Mouse (Mus musculus) neural tube, embryonic 11.5 days (tissue): ENCODE measurements at regions not wholly inside any gene's neighbourhood (a gene's known extent, or its start where the extent isn't known, plus 50 kb on each side); places are given as distances from the start of the nearest gene placed in this dataset.

ENCODE experiments used
- ATAC-seq: fragments of 200-750 bp; cut with Nextera tagmentation; 2 replicates; pipeline ENCODE4 v1.8.0; 2017; ENCODE audit warnings: moderate number of reproducible peaks, mild to moderate bottlenecking, moderate TSS enrichment, moderate library complexity; ENCODE audit not compliant: insufficient read depth, low FRiP score, low TSS enrichment
- DNase-seq: peaks from one replicate; pipeline ENCODE4 v3.0.0-alpha.2; 2015; ENCODE audit warnings: low spot score
- H3K27ac ChIP-seq: fragments of 300-500 bp; sonication (generic); 2 replicates; pipeline ENCODE4 v1.5.1; 2014; ENCODE audit warnings: low read depth, mild to moderate bottlenecking, low read length
- H3K27me3 ChIP-seq: fragments of 300-500 bp; sonication (generic); 2 replicates; pipeline ENCODE4 v1.6.1; 2014; ENCODE audit warnings: mild to moderate bottlenecking, low read length, mixed read lengths; ENCODE audit not compliant: control insufficient read depth, insufficient read depth
- H3K36me3 ChIP-seq: fragments of 300-500 bp; sonication (generic); 2 replicates; pipeline ENCODE4 v1.6.1; 2014; ENCODE audit warnings: mild to moderate bottlenecking, low read length, moderate library complexity, mixed read lengths; ENCODE audit not compliant: control insufficient read depth, insufficient read depth
- H3K4me1 ChIP-seq: fragments of 300-500 bp; sonication (generic); 2 replicates; pipeline ENCODE4 v1.6.1; 2014; ENCODE audit warnings: low read length, mixed read lengths; ENCODE audit not compliant: control insufficient read depth, insufficient read depth
- H3K4me2 ChIP-seq: fragments of 300-500 bp; sonication (generic); 2 replicates; pipeline ENCODE4 v1.6.1; 2014; ENCODE audit warnings: low read depth, mild to moderate bottlenecking, moderate library complexity
- H3K4me3 ChIP-seq: fragments of 300-500 bp; sonication (generic); 2 replicates; pipeline ENCODE4 v1.5.1; 2014; ENCODE audit warnings: low read depth, low read length
- H3K9ac ChIP-seq: fragments of 300-500 bp; sonication (generic); 2 replicates; pipeline ENCODE4 v1.6.1; 2014; ENCODE audit warnings: mild to moderate bottlenecking, low read length
- H3K9me3 ChIP-seq: fragments of 300-500 bp; sonication (generic); 2 replicates; pipeline ENCODE4 v1.6.1; 2016; ENCODE audit warnings: low read length; ENCODE audit not compliant: control insufficient read depth
- WGBS: fragments of 180-500 bp; shearing (Covaris S2); extraction: QIAGEN DNeasy Blood & Tissue Kit; methylation state at CpG from one replicate; pipeline ENCODE4 v1.1.7; 2014; 5-methylcytosine and 5-hydroxymethylcytosine counted together

GRCm38 (mm10) chr9:115403354-115403968, 93.2 kb upstream of the Stt3b start:
- H3K36me3 ChIP-seq = no peaks in the 10 kb centered on the region
- no peak overlapping the region for H3K4me2 ChIP-seq
- WGBS = 87% methylated on average over 7 of the region's 7 CpGs
- no peak overlapping the region for H3K4me3 ChIP-seq
- ATAC-seq (no peak), DNase-seq (no peak)
- H3K27me3 ChIP-seq = no peaks in the 10 kb centered on the region
- no peaks in the 10 kb centered on the region for H3K9me3 ChIP-seq
- no peak overlapping the region for H3K27ac ChIP-seq
- no peaks in the 10 kb centered on the region for H3K4me1 ChIP-seq
- H3K9ac ChIP-seq = no peak overlapping the region

DNA sequence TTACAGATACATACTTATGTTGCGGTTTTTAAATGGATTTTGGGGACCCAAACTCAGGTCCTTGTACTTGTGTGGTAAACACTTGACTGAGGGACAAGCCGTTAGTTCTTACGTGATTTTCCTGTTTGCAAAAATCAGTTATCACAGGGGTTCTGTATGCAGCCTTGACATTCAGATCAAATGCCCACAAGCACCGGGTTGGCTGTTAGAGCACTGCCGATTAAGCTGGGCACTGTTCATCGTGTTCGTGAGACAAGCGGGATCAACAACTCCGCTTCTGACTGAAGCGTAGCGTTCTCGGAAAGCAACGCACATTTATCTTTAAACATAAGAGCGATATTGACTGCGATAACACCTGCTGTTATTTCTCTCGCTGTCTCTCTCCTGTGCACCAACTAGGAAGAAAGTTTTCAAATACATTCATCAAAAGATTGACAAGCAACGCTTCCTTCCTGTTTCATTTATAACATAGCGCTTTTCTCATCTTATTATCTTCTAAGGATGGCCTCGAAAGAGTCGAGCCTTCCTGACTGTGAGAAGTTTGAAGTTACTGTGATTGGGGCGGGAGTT, 97.8 kb upstream of the Stt3b start:
- no peak for DNase-seq
- 94% methylated on average over 21 of the region's 21 CpGs for WGBS

GRCm38 (mm10) chr9:115408886-115409285, 98.7 kb upstream of the Stt3b start:
- Histone ChIP-seq H3K27me3 (no peaks in the 10 kb centered on the region), H3K4me1 (no peaks in the 10 kb centered on the region; the same call in 1 of the 2 replicates), H3K9me3 (no peaks in the 10 kb centered on the region), H3K36me3 (no peaks in the 10 kb centered on the region), H3K4me2 (no peak overlapping the region), H3K4me3 (no peak overlapping the region), H3K9ac (no peak overlapping the region), H3K27ac (no peak overlapping the region)
- DNase-seq (no peak), ATAC-seq (no peak)
- 89% methylated on average over 6 of the region's 6 CpGs for WGBS

More for the DNA sequence above, 97.8 kb upstream of the Stt3b start:
- no peak for ATAC-seq
- Histone ChIP-seq H3K27ac (no peak overlapping the region), H3K9me3 (no peaks in the 10 kb centered on the region), H3K4me3 (no peak overlapping the region), H3K27me3 (no peaks in the 10 kb centered on the region), H3K36me3 (no peaks in the 10 kb centered on the region), H3K9ac (no peak overlapping the region), H3K4me1 (no peaks in the 10 kb centered on the region; the same call in 1 of the 2 replicates), H3K4me2 (no peak overlapping the region)

- 94% methylated on average over 4 of the region's 4 CpGs for WGBS
- H3K4me3 ChIP-seq = no peak overlapping the region
- H3K9me3 ChIP-seq = no peaks in the 10 kb centered on the region
- DNase-seq = no peak
- no peak overlapping the region for H3K27ac ChIP-seq
- H3K4me1 ChIP-seq = no peaks in the 10 kb centered on the region; the same call in 1 of the 2 replicates
- H3K27me3 ChIP-seq = no peaks in the 10 kb centered on the region
- no peaks in the 10 kb centered on the region for H3K36me3 ChIP-seq
- no peak overlapping the region for H3K9ac ChIP-seq
- H3K4me2 ChIP-seq = no peak overlapping the region
- no peak for ATAC-seq
Measured at GRCm38 (mm10) chr9:115414190-115414589, 104.0 kb upstream of the Stt3b start.

DNA sequence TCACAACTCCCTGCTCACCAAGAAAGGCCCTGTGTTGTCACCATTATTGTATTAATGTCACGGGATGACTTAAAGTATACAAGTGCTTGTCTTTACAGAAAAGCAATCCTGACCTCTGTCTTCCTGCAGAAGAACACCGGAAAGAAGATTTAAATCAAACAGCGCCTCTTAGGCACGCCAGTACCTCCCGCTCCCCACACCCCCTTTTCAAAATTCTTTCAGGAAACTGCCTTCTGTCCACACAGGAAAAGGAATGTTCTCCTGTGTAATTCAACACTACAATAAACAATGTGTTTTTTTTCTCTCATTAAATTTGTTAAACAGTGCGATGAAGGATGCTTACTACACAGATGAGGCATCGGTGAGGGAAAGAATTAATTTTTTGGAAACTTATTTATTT, 112.6 kb upstream of the Stt3b start:
- no peak for DNase-seq
- Histone ChIP-seq H3K27me3 (no peaks in the 10 kb centered on the region), H3K4me2 (no peak overlapping the region), H3K27ac (no peak overlapping the region), H3K4me3 (no peak overlapping the region), H3K9me3 (peaks cover 4% of the 10 kb centered on the region; the same call in 1 of the 2 replicates), H3K36me3 (no peaks in the 10 kb centered on the region), H3K4me1 (no peaks in the 10 kb centered on the region), H3K9ac (no peak overlapping the region)
- ATAC-seq = no peak
- 76% methylated on average over 7 of the region's 7 CpGs for WGBS

- no peak overlapping the region for H3K4me2 ChIP-seq
- no peaks in the 10 kb centered on the region for H3K27me3 ChIP-seq
- H3K9ac ChIP-seq = no peak overlapping the region
- no peak overlapping the region for H3K27ac ChIP-seq
- WGBS = 90% methylated on average over 8 of the region's 8 CpGs
- H3K36me3 ChIP-seq = no peaks in the 10 kb centered on the region
- no peak for ATAC-seq
- H3K4me3 ChIP-seq = no peak overlapping the region
- no peak for DNase-seq
- H3K4me1 ChIP-seq = no peaks in the 10 kb centered on the region
- H3K9me3 ChIP-seq = no peaks in the 10 kb centered on the region
Measured at GRCm38 (mm10) chr9:115426682-115427081, 116.5 kb upstream of the Stt3b start.

DNA sequence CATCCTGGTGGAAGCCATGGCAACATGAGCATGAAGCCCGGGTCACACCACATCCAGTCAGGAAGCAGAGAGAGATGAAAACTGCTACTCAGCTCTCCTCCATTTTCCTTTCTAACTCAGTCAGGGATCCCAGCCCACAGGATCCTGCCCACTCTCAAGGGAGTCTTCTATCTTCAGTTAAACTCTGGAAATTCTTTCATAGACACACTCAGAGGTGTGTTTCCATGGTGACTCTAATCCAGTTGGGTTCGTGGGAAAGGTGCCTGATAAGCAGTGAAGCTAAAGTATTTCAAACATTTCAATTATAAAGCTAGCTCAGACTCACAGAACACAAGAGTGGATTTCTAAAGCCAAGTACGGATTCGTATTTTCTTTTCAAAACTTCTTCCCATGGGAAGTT, 120.0 kb upstream of the Stt3b start:
- no peaks in the 10 kb centered on the region for H3K36me3 ChIP-seq
- DNase-seq (no peak), ATAC-seq (no peak)
- no peak overlapping the region for H3K4me3 ChIP-seq
- H3K4me1 ChIP-seq = no peaks in the 10 kb centered on the region
- no peak overlapping the region for H3K4me2 ChIP-seq
- no peak overlapping the region for H3K27ac ChIP-seq
- no peak overlapping the region for H3K9ac ChIP-seq
- WGBS = 83% methylated on average over 4 of the region's 4 CpGs
- no peaks in the 10 kb centered on the region for H3K27me3 ChIP-seq
- H3K9me3 ChIP-seq = no peaks in the 10 kb centered on the region

DNA sequence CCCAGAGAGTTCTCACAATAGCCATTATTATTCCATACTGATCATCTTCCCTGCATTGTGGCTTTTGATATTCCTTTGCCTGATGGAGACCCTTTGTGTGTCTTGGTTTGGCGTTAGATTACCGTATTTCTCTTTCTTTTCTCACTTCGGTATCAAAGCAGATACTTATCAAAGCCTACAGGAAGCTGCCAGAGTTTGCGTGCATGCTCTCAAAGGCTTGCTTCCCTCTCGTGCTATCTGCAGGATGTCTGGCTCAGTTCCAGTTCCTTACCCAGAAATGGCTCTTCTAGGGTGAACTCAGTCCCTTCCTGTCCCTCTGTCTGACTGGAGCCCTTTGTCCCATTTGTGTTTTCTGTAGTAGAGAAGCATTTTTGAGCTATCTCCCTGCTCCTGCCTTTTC, 124.5 kb upstream of the Stt3b start:
- no peaks in the 10 kb centered on the region for H3K4me1 ChIP-seq
- WGBS = 52% methylated on average over 5 of the region's 5 CpGs
- DNase-seq (no peak), ATAC-seq (no peak)
- no peak overlapping the region for H3K27ac ChIP-seq
- no peak overlapping the region for H3K4me3 ChIP-seq
- no peaks in the 10 kb centered on the region for H3K36me3 ChIP-seq
- H3K9ac ChIP-seq = no peak overlapping the region
- no peak overlapping the region for H3K4me2 ChIP-seq
- no peaks in the 10 kb centered on the region for H3K9me3 ChIP-seq
- no peaks in the 10 kb centered on the region for H3K27me3 ChIP-seq

- WGBS = 88% methylated on average over 3 of the region's 3 CpGs
Measured at GRCm38 (mm10) chr9:115436301-115436700, 126.1 kb upstream of the Stt3b start.

More at GRCm38 (mm10) chr9:115436301-115436700, 126.1 kb upstream of the Stt3b start:
- H3K4me3 ChIP-seq = no peak overlapping the region
- no peak overlapping the region for H3K9ac ChIP-seq
- H3K27ac ChIP-seq = no peak overlapping the region
- no peaks in the 10 kb centered on the region for H3K27me3 ChIP-seq
- DNase-seq (no peak), ATAC-seq (no peak)
- no peaks in the 10 kb centered on the region for H3K9me3 ChIP-seq
- H3K4me2 ChIP-seq = no peak overlapping the region
- H3K36me3 ChIP-seq = no peaks in the 10 kb centered on the region
- H3K4me1 ChIP-seq = no peaks in the 10 kb centered on the region
